In the genomic region with DNA sequence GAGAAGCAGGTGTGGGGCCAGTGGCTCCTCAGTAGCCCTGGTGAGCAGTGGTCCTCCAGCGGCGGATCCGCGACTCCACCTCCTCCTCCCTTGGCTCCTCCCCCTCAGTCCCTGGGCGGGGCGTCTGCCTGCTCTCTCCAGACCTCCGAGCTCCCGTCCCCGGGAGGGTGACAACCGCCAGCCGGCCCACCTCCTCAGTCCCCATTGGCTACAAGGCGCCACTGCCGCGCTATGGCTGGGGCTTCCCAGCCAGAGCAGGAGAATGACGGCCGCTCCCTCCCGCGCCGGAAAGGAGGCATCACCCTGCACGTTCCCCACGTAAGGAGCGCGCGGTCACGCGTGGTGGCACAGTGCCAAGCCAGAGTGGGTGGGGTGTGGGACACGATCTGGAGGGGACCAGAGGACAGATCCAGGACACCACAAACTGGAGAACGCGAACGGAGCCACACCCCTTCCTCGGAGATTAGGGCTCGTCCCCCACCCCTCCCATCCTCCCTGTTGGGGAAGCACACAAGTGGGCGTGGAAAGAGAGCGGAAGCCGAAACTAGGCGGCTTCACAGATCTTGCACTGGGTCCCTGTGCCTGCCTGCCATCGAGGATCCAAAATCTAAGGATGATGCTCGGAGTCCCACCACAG, we compare ENCODE assay signal across 7 mouse cellular contexts. TPM values are rescaled to one million over a fixed set of nuclear protein-coding genes. Genes with fewer than 3 reads are reported as not detected.
DNase-seq lines count a peak whose midpoint lies in the region; ATAC-seq and TF ChIP-seq lines count a peak whose summit lies in the region.

No protein-coding gene starts in this region.

- no peak for TF ChIP-seq CTCF in kidney, adult 2 months (conservative IDR thresholded peaks at IDR 0.05; ENCODE audit: insufficient read depth, insufficient read length, low read depth, low read length)
- TF ChIP-seq CTCF in spleen, adult 2 months (IDR thresholded peaks at IDR 0.05; ENCODE audit: extremely low read depth, insufficient read depth, insufficient read length, insufficient replicate concordance), result no peak

- peak overlapping the region; percentile 67 for H3K4me3 ChIP-seq in embryonic facial prominence, embryonic 11.5 days (ENCODE audit: low read depth, low read length)
- H3K4me3 ChIP-seq in kidney, adult 2 months (ENCODE audit: insufficient read depth, low read depth, low read length), result peak overlapping the region; percentile 67
- peak overlapping the region; percentile 73 for H3K4me3 ChIP-seq in limb, embryonic 12.5 days (replicated peaks)
- H3K4me3 ChIP-seq in midbrain, embryonic 15.5 days, result peak overlapping the region; percentile 89
- peak overlapping the region; percentile 83 for H3K4me3 ChIP-seq in spleen, adult 2 months (ENCODE audit: extremely low read depth, insufficient read depth, insufficient read length)

- H3K4me2 ChIP-seq in embryonic facial prominence, embryonic 11.5 days (ENCODE audit: low read depth, low read length), result peak overlapping the region; percentile 92
- H3K4me2 ChIP-seq in limb, embryonic 12.5 days, result peak overlapping the region; percentile 93
- peak overlapping the region; percentile 83 for H3K4me2 ChIP-seq in midbrain, embryonic 15.5 days

- H3K9me3 ChIP-seq in embryonic facial prominence, embryonic 11.5 days (replicated peaks; ENCODE audit: control insufficient read depth, low read length), result no peaks in the 10 kb centered on the region
- no peaks in the 10 kb centered on the region for H3K9me3 ChIP-seq in limb, embryonic 12.5 days
- H3K9me3 ChIP-seq in midbrain, embryonic 15.5 days, result no peaks in the 10 kb centered on the region

- H3K4me1 ChIP-seq in embryonic facial prominence, embryonic 11.5 days (ENCODE audit: control insufficient read depth, insufficient read depth, low read length), result no peaks in the 10 kb centered on the region; the same call in 1 of the 2 replicates
- H3K4me1 ChIP-seq in kidney, adult 2 months (ENCODE audit: control insufficient read depth, insufficient read depth, low read length), result peaks cover 3% of the 10 kb centered on the region; the same call in 1 of the 2 replicates
- H3K4me1 ChIP-seq in limb, embryonic 12.5 days (replicated peaks), result peaks cover 49% of the 10 kb centered on the region
- peaks cover 42% of the 10 kb centered on the region for H3K4me1 ChIP-seq in midbrain, embryonic 15.5 days
- H3K4me1 ChIP-seq in spleen, adult 2 months (ENCODE audit: control insufficient read depth, insufficient read depth, insufficient read length), result peaks cover 8% of the 10 kb centered on the region; the same call in 1 of the 2 replicates

- peak overlapping the region; percentile 68 for H3K9ac ChIP-seq in embryonic facial prominence, embryonic 11.5 days (replicated peaks; ENCODE audit: low read length)
- H3K9ac ChIP-seq in limb, embryonic 12.5 days (replicated peaks), result peak overlapping the region; percentile 62
- peak overlapping the region; percentile 87 for H3K9ac ChIP-seq in midbrain, embryonic 15.5 days

- no peaks in the 10 kb centered on the region for H3K27me3 ChIP-seq in embryonic facial prominence, embryonic 11.5 days (ENCODE audit: control insufficient read depth, insufficient read depth, low read length)
- no peaks in the 10 kb centered on the region for H3K27me3 ChIP-seq in kidney, adult 2 months (replicated peaks; ENCODE audit: control insufficient read depth, insufficient read depth, low read length)
- H3K27me3 ChIP-seq in limb, embryonic 12.5 days, result no peaks in the 10 kb centered on the region
- no peaks in the 10 kb centered on the region for H3K27me3 ChIP-seq in midbrain, embryonic 15.5 days (replicated peaks)
- H3K27me3 ChIP-seq in spleen, adult 2 months (ENCODE audit: control insufficient read depth, insufficient read depth, low read length), result no peaks in the 10 kb centered on the region

- WGBS in embryonic facial prominence, embryonic 11.5 days, result under 1% methylated on average over 38 of the region's 38 CpGs
- WGBS in kidney, adult 2 months, result under 1% methylated on average over 38 of the region's 38 CpGs
- WGBS in limb, embryonic 12.5 days, result under 1% methylated on average over 38 of the region's 38 CpGs
- WGBS in midbrain, embryonic 15.5 days, result 0% methylated on average over 38 of the region's 38 CpGs
- WGBS in spleen, adult 2 months, result under 1% methylated on average over 38 of the region's 38 CpGs

- H3K27ac ChIP-seq in embryonic facial prominence, embryonic 11.5 days (replicated peaks; ENCODE audit: low read depth, low read length), result peak overlapping the region; percentile 70
- H3K27ac ChIP-seq in kidney, adult 2 months (ENCODE audit: insufficient read depth, low read depth, low read length), result peak overlapping the region; percentile 90
- peak overlapping the region; percentile 86 for H3K27ac ChIP-seq in limb, embryonic 12.5 days
- peak overlapping the region; percentile 91 for H3K27ac ChIP-seq in midbrain, embryonic 15.5 days
- peak overlapping the region; percentile 89 for H3K27ac ChIP-seq in spleen, adult 2 months (ENCODE audit: insufficient read depth, low read length)

- peak; percentile 96 for ATAC-seq in embryonic facial prominence, embryonic 11.5 days (replicated peaks; ENCODE audit: insufficient number of reproducible peaks, low FRiP score, low TSS enrichment, low read depth)
- peak; percentile 97 for ATAC-seq in limb, embryonic 12.5 days (ENCODE audit: insufficient number of reproducible peaks, insufficient read depth, low FRiP score, low TSS enrichment, low read depth)
- ATAC-seq in midbrain, embryonic 15.5 days (replicated peaks), result peak; percentile 97

- DNase-seq in adrenal gland, postnatal 14 days, result peak; percentile 99
- DNase-seq in embryonic facial prominence, embryonic 11.5 days (ENCODE audit: low spot score), result peak; percentile 96
- peak; percentile 99 for DNase-seq in heart, adult 18-20 months
- DNase-seq in kidney, adult 2 months, result peak; percentile 97
- DNase-seq in spleen, adult 2 months (ENCODE audit: low read depth in 1 of 2, low spot score in 2 of 2), result peak; percentile 88 to 97

- peak; percentile 86 for TF ChIP-seq POLR2A in kidney, adult 2 months (IDR thresholded peaks at IDR 0.05; ENCODE audit: low read depth, low read length)
- peak; percentile 18 for TF ChIP-seq POLR2A in spleen, adult 2 months (IDR thresholded peaks at IDR 0.05; ENCODE audit: low read depth, low read length)

- H3K36me3 ChIP-seq in embryonic facial prominence, embryonic 11.5 days (replicated peaks; ENCODE audit: control insufficient read depth, insufficient read depth, low read depth, low read length), result no peaks in the 10 kb centered on the region
- no peaks in the 10 kb centered on the region for H3K36me3 ChIP-seq in kidney, adult 2 months (ENCODE audit: control insufficient read depth, insufficient read depth, low read length)
- no peaks in the 10 kb centered on the region for H3K36me3 ChIP-seq in limb, embryonic 12.5 days
- H3K36me3 ChIP-seq in midbrain, embryonic 15.5 days (replicated peaks), result no peaks in the 10 kb centered on the region
- no peaks in the 10 kb centered on the region for H3K36me3 ChIP-seq in spleen, adult 2 months (ENCODE audit: control insufficient read depth, insufficient read depth, low read length)

RNA-seq across cellular contexts. Expression of a gene that starts 39.5 kb away (rescaled TPM):
- total RNA-seq in adrenal gland, postnatal 14 days (2021), result 26.0 and 31.1 TPM in 2 replicates
- polyA plus RNA-seq in embryonic facial prominence, embryonic 11.5 days (2014; fragmentation: Nextera tagmentation; extraction: Ambion mirVana), result 19.9 and 21.6 TPM in 2 replicates
- 100 to 1,000 TPM; 104 to 110 TPM for total RNA-seq in heart, adult 18-20 months (2021)
- polyA plus RNA-seq in kidney, adult 2 months (2012; rRNA removed), result 60.5 and 60.9 TPM in 2 replicates
- polyA plus RNA-seq in limb, embryonic 12.5 days (2016; fragmentation: Nextera tagmentation; extraction: Ambion mirVana), result 38.0 and 38.5 TPM in 2 replicates
- 126 and 135 TPM in 2 replicates for polyA plus RNA-seq in midbrain, embryonic 15.5 days (2015; fragmentation: Nextera tagmentation; extraction: Ambion mirVana)
- polyA plus RNA-seq in spleen, adult 2 months (2012; rRNA removed), result 31.0 and 38.5 TPM in 2 replicates

Comparison
In these comparisons a context has a peak if more than half of its experiments do, and no peak if none do; other contexts are left out.
1. Peak in every context shown above with its lines: DNase-seq, ATAC-seq, H3K4me3 ChIP-seq and H3K27ac ChIP-seq.